Mouse (Mus musculus) spleen, adult 2 months (tissue): ENCODE measurements around the gene Mettl17.

Experiments
- CTCF ChIP-seq: fragments of 200-500 bp; IDR thresholded peaks from 2 replicates; pipeline ENCODE4 v1.5.1; 2011; ENCODE audit warnings: mild to moderate bottlenecking, inconsistent platforms; ENCODE audit not compliant: insufficient read depth, insufficient read length, insufficient replicate concordance; ENCODE audit errors: extremely low read depth
- POLR2A ChIP-seq: fragments of 200-500 bp; IDR thresholded peaks from 2 replicates; pipeline ENCODE4 v1.6.1; 2011; ENCODE audit warnings: low read depth, low read length, inconsistent platforms

DNA sequence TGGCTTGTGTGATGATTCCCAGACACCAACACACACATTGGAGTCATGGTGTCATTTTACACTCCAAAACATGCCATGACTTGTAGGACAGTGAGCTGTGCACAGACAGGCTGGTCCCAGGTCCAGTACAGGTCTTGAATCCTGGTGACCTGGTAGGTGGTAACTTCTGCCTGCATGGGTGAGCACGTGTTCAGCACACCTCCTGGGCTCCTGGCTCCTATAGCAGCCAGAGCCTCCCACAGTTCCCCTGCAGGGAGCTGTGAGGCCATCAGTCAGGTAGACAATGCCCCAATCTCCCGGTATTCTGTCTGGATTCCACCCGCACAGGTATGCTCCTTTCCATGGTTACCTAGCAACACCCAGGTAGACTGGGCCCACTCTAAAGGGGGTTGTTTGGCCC lies 38.1 kb upstream of the Mettl17 start:
- TF ChIP-seq CTCF (no peak), POLR2A (no peak)
